Mouse (Mus musculus) heart, embryonic 12.5 days (tissue): ENCODE measurements around the gene Nup93. TPM values are rescaled to one million over a fixed set of nuclear protein-coding genes. Genes with fewer than 3 reads are reported as not detected.

Experiments used
- ATAC-seq: fragments of 200-750 bp; cut with Nextera tagmentation; 2 replicates; pipeline ENCODE4 v1.8.0; 2017; ENCODE audit warnings: moderate TSS enrichment, moderate library complexity; ENCODE audit not compliant: insufficient number of reproducible peaks, low FRiP score
- H3K27ac ChIP-seq: fragments of 300-500 bp; sonication (generic); 2 replicates; pipeline ENCODE4 v1.5.1; 2016; ENCODE audit warnings: mild to moderate bottlenecking, moderate library complexity; ENCODE audit not compliant: poor library complexity, severe bottlenecking
- H3K27me3 ChIP-seq: fragments of 300-500 bp; sonication (generic); replicated peaks from 2 replicates; pipeline ENCODE4 v1.6.1; 2016; ENCODE audit warnings: mild to moderate bottlenecking, moderate library complexity
- H3K36me3 ChIP-seq: fragments of 300-500 bp; sonication (generic); 2 replicates; pipeline ENCODE4 v1.6.1; 2016; ENCODE audit warnings: mild to moderate bottlenecking, moderate library complexity
- H3K4me1 ChIP-seq: fragments of 300-500 bp; sonication (generic); replicated peaks from 2 replicates; pipeline ENCODE4 v1.6.1; 2016; ENCODE audit warnings: mild to moderate bottlenecking
- H3K4me2 ChIP-seq: fragments of 300-500 bp; sonication (generic); 2 replicates; pipeline ENCODE4 v1.6.1; 2016; ENCODE audit warnings: mild to moderate bottlenecking, moderate library complexity
- H3K4me3 ChIP-seq: fragments of 300-500 bp; sonication (generic); 2 replicates; pipeline ENCODE4 v1.5.1; 2016; ENCODE audit warnings: mild to moderate bottlenecking
- H3K9ac ChIP-seq: fragments of 300-500 bp; sonication (generic); 2 replicates; pipeline ENCODE4 v1.6.1; 2016; ENCODE audit warnings: mild to moderate bottlenecking, moderate library complexity
- H3K9me3 ChIP-seq: fragments of 300-500 bp; sonication (generic); replicated peaks from 2 replicates; pipeline ENCODE4 v1.6.1; 2016; ENCODE audit warnings: mild to moderate bottlenecking, moderate library complexity
- WGBS: fragments of 180-500 bp; shearing (Covaris S2); methylation state at CpG from one replicate; pipeline ENCODE4 v1.1.7; 2016; 5-methylcytosine and 5-hydroxymethylcytosine counted together
- polyA plus RNA-seq: library from polyadenylated mRNA; unstranded; fragments of >200 nt; fragmentation: Nextera tagmentation; extraction: Ambion mirVana; gene quantifications from 2 replicates; pipeline ENCODE4 v1.2.1, GENCODE M21; 2016

Gene Nup93
- polyA plus RNA-seq, 1 experiment from 2014 or later, result 71.6 TPM

DNA sequence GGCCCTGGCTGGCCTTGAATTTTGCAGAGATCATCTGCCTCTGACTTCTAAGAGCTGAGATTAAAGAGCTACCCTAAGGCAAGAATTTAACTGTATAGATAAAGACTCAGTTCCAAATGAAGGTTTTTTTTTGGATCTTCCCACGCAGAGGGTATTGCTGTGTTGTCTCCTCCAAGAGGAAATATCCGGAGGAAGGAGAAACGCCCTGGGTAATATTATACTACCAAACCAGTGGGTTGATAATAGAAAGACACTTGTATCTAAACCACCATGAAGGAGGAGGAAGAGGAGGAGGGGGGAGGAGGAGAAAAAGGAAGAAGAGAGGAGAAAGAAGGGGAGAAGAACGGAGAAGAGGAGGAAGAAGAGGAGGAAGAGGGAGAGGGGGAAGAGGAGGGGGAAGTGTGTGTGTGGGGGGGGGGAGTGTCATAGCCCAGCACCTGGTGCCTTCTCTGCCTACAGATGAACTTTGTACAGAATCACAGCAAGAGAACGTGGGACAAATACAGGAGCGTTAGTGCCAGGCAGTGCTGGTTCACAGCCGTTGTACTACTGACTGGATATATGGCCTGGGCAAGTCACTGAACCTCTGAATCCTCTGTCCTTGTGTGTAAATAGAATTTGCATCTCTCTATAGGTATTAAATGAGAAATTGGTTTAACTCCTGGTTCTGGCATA lies 36.5 kb upstream of the Nup93 start:
- 72% methylated on average over 7 of the region's 7 CpGs for WGBS
- no peak overlapping the region for H3K4me3 ChIP-seq
- peak overlapping the region; percentile 85 for H3K4me2 ChIP-seq
- H3K9ac ChIP-seq, result no peak overlapping the region
- no peak overlapping the region for H3K27ac ChIP-seq
- H3K9me3 ChIP-seq, result no peaks in the 10 kb centered on the region
- ATAC-seq, result no peak
- no peaks in the 10 kb centered on the region for H3K36me3 ChIP-seq
- H3K4me1 ChIP-seq, result peaks cover 20% of the 10 kb centered on the region
- peaks cover 82% of the 10 kb centered on the region for H3K27me3 ChIP-seq

DNA sequence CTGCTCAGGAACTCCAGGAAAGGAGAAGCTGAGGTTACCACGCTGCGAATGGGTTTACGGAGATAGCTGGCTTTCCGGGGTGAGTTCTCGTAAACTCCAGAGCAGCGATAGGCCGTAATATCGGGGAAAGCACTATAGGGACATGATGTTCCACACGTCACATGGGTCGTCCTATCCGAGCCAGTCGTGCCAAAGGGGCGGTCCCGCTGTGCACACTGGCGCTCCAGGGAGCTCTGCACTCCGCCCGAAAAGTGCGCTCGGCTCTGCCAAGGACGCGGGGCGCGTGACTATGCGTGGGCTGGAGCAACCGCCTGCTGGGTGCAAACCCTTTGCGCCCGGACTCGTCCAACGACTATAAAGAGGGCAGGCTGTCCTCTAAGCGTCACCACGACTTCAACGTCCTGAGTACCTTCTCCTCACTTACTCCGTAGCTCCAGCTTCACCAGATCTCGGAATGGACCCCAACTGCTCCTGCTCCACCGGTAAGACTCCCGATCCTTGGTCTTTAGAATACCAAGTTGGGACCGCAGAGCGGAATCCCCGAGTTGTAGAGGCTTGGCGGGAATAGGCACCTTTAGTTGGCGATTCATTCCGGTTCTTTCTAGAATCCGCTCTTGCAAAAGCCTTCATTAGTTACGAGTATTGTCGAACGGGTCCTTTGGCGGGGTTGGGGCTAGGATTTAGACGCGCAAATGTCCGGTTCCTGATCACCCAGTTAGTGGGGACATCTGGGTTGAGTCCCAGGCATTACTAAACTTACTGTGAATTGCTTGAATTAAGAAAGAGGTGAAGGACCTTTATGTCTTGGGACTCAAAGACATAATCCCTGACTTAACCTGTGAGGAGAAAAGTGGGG lies 35.3 kb upstream of the Nup93 start, which contains the start of gene Mt1:
Gene Mt1, plus strand, starts transcription at position 226 of the 856 bp plus-strand sequence.
- Histone ChIP-seq H3K4me2 (peak within 1 kb of the TSS; percentile 85), H3K4me1 (peaks cover 25% of the 10 kb centered on the region), H3K4me3 (peak within 1 kb of the TSS; percentile 53), H3K9me3 (no peaks in the 10 kb centered on the region), H3K36me3 (no peaks in the 10 kb centered on the region), H3K27ac (peak within 1 kb of the TSS; percentile 20; the same call in 1 of the 2 replicates), H3K27me3 (peaks cover 78% of the 10 kb centered on the region), H3K9ac (peak within 1 kb of the TSS; percentile 67)
- under 1% methylated on average over 50 of the region's 50 CpGs for WGBS
- peak; percentile 91 for ATAC-seq

DNA sequence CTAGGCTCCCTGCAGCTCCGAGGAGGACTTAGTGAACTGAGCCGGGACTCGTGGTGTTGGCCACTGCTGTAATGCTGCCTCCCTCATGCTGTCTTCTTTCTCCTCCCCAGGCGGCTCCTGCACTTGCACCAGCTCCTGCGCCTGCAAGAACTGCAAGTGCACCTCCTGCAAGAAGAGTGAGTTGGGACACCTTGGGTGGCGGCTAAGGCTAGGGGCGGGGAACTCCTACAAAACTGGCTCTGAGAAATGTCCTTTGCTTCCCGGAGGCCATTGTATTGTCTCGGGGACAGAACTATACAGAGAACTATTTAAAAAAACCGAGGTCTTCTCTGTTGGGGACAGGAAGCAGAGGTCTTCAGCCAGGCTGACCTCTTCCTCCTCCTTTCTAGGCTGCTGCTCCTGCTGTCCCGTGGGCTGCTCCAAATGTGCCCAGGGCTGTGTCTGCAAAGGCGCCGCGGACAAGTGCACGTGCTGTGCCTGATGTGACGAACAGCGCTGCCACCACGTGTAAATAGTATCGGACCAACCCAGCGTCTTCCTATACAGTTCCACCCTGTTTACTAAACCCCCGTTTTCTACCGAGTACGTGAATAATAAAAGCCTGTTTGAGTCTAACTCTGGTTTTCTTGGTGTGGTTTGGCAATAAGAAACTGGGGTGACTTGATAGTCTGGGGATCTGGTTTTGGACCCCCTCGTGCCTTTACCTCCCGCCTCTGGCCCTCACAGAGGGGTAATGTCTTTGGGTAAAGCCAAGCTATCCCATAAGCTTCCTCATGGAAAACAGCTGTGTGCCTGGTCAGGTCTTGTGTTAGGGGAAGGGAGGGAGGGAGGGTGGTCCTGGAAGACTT lies 34.4 kb upstream of the Nup93 start:
- Histone ChIP-seq H3K9me3 (no peaks in the 10 kb centered on the region), H3K27ac (no peak overlapping the region), H3K9ac (peak overlapping the region; percentile 67), H3K4me1 (peaks cover 31% of the 10 kb centered on the region), H3K4me3 (peak overlapping the region; percentile 53), H3K4me2 (peak overlapping the region; percentile 85), H3K27me3 (peaks cover 78% of the 10 kb centered on the region), H3K36me3 (no peaks in the 10 kb centered on the region)
- ATAC-seq, result 0 out of 2 replicates have a peak, but pooled peaks have one; percentile 50
- WGBS, result 6% methylated on average over 25 of the region's 25 CpGs

DNA sequence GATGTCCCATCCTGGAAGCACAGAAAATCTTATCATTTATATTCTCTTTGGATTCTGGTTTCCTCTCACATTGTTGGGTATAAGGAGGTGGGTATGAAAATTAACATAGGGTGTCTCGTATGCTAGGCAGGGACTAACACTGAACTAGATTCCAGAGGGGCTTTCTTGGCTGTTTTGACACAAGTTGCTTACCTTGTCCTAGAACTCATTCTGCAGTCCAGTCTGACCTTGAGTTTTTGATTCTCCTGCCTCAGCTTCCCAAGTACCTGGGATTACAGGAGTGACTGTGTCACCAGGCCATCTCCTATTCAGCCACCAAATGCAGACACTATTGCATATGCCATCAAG lies 33.8 kb upstream of the Nup93 start:
- Histone ChIP-seq H3K4me3 (peak overlapping the region; percentile 53), H3K4me1 (peaks cover 31% of the 10 kb centered on the region), H3K9me3 (no peaks in the 10 kb centered on the region), H3K27me3 (peaks cover 79% of the 10 kb centered on the region), H3K27ac (no peak overlapping the region), H3K4me2 (peak overlapping the region; percentile 85), H3K9ac (no peak overlapping the region), H3K36me3 (no peaks in the 10 kb centered on the region)
- WGBS, result 84% methylated on average over 1 of the region's 1 CpGs
- no peak for ATAC-seq

DNA sequence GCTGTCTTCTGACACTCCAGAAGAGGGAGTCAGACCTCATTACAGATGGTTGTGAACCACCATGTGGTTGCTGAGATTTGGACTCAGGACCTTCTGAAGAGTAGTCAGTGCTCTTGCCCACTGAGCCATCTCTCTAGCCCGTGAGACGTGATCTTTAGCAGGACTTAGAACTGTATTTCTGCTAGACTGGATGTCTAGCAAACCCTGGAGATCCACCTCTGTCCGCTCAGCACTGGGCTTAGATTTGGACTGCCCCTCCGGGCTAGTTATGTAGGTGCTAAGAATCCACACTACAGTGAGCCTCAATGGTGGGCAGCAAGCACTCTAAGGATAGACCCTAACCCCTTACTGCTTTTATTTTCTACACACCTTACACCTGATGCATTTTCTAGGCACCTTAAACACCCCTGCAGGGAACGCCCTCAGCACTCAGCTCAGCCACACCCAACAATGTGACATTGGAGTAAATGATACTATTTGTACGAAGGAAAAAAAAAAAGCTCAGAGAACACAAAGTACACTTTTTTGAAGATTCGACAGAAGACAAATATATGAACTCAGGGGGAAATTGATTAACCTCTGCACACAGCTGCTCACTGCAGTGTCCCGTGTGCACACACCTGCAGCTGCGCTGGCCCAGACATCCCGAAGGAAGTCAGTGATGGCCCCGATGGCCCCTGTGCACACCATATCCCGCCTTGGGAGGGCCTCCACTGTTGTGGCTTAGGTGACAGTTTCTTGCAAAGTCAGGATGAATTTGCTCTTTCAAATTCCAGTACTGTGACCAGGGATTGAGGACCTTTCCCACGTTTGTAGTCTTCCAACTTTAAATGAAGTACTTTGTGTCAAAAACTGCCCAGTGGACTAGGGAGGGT lies 32.1 kb upstream of the Nup93 start:
- Histone ChIP-seq H3K4me1 (peaks cover 43% of the 10 kb centered on the region), H3K9ac (0 out of 2 replicates have a peak overlapping the region, but pooled peaks have one; percentile 1), H3K27ac (no peak overlapping the region; the same call in 1 of the 2 replicates), H3K4me3 (peak overlapping the region; percentile 23), H3K4me2 (peak overlapping the region; percentile 63), H3K36me3 (no peaks in the 10 kb centered on the region), H3K27me3 (peaks cover 77% of the 10 kb centered on the region), H3K9me3 (no peaks in the 10 kb centered on the region)
- WGBS, result 66% methylated on average over 13 of the region's 13 CpGs
- ATAC-seq, result peak; percentile 23; the same call in 1 of the 2 replicates

DNA sequence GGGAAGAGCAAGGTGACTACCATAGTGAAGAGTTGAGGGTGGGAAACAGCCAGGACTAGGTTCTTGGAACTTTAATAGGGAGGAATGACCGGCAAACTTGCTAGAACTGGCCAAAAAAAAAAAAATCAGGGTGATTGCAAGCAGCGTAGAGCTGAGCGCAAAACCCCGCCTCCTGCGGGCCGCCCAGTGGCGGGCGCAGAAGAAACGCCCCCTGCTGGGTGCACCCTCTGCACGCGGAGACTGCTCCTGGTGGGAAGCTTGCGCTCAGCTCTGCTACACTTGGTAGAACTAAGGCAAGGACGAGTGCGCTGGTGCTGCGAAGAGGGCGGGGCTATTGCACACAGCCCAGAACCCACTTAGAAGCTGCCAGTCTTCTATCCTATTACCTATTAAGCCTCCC lies 31.2 kb upstream of the Nup93 start:
- Histone ChIP-seq H3K27me3 (peaks cover 80% of the 10 kb centered on the region), H3K27ac (no peak overlapping the region), H3K4me1 (peaks cover 46% of the 10 kb centered on the region), H3K36me3 (no peaks in the 10 kb centered on the region), H3K9me3 (no peaks in the 10 kb centered on the region), H3K4me2 (peak overlapping the region; percentile 63), H3K9ac (0 out of 2 replicates have a peak overlapping the region, but pooled peaks have one; percentile 30), H3K4me3 (peak overlapping the region; percentile 23)
- 0% methylated on average over 16 of the region's 16 CpGs for WGBS
- ATAC-seq, result peak; percentile 80

DNA sequence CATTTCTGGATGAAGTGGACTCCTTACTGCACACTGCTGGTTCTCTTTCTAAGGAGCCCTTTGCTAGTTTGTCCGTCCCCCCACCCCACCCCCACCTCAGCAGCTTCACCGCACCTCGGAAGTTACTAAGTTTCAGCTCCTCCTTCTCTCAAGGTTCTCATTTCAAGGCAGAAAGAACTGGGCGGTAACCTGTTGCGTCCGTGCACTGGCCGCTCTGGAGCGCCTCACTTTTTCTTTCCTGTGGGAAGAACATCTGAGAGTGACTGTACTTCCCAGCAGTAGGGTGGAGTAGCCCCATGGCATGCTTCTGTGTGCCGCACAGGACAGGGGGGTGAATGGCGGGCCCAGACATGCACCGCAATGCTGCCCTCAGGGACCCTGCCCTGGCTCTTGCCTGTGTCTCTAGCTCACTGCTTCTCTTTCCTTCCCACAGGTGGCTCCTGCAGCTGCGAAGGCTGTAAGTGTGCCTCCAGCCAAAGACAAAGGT lies 30.0 kb upstream of the Nup93 start:
- ATAC-seq, result no peak
- Histone ChIP-seq H3K4me1 (peaks cover 50% of the 10 kb centered on the region), H3K27ac (no peak overlapping the region), H3K9ac (peak overlapping the region; percentile 34), H3K36me3 (no peaks in the 10 kb centered on the region), H3K9me3 (no peaks in the 10 kb centered on the region), H3K4me3 (no peak overlapping the region), H3K4me2 (peak overlapping the region; percentile 63; the same call in 1 of the 2 replicates), H3K27me3 (peaks cover 74% of the 10 kb centered on the region)
- 25% methylated on average over 12 of the region's 12 CpGs for WGBS

DNA sequence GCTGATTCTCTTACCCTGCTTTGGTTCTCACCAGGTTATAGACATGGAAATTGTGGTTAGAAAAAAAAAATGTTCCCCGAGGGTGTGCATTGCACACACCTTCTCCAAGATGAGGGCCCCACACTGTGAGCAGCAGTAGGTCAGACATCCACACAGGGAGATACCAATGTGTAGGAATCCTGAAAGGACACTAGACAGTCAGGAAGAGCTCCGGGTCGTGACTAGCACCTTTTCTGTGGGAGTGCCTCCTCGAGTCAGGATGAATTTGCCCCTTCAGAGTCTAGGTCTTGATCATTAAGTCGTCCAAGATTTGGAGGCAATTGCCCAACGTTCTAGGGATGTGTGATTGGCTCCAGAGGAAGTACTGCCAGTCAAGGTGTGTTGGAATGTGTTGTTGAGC lies 28.6 kb upstream of the Nup93 start:
- WGBS, result 62% methylated on average over 6 of the region's 6 CpGs
- H3K27ac ChIP-seq, result no peak overlapping the region
- peaks cover 47% of the 10 kb centered on the region for H3K4me1 ChIP-seq
- no peaks in the 10 kb centered on the region for H3K36me3 ChIP-seq
- H3K9me3 ChIP-seq, result no peaks in the 10 kb centered on the region
- no peak overlapping the region for H3K9ac ChIP-seq
- peaks cover 63% of the 10 kb centered on the region for H3K27me3 ChIP-seq
- ATAC-seq, result no peak
- H3K4me2 ChIP-seq, result no peak overlapping the region
- no peak overlapping the region for H3K4me3 ChIP-seq

DNA sequence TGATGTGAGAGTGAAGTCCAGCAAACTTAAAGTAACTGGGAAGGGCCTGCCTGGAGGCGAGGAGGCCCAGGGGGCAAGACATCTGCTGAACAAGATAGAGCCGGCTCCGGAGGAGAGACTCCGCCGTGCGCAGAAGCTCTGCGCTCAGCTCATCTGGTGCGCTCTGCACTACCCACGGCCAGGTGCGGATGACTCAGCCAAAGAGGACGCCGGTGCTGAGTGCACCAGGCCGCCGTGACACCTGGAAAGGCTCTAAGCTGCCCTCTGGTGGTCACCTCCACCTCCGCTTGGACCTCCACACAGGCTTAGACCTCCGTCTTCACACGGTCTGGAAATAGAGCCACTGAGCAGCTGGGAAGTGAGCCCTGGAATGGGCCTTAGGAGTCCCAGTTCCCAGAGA lies 27.8 kb upstream of the Nup93 start:
- no peak overlapping the region for H3K27ac ChIP-seq
- H3K9ac ChIP-seq, result 0 out of 2 replicates have a peak overlapping the region, but pooled peaks have one; percentile 38
- peak overlapping the region; percentile 60 for H3K4me2 ChIP-seq
- peaks cover 52% of the 10 kb centered on the region for H3K4me1 ChIP-seq
- ATAC-seq, result peak; percentile 66
- WGBS, result 2% methylated on average over 16 of the region's 17 CpGs
- peaks cover 59% of the 10 kb centered on the region for H3K27me3 ChIP-seq
- peak overlapping the region; percentile 12 for H3K4me3 ChIP-seq
- H3K9me3 ChIP-seq, result no peaks in the 10 kb centered on the region
- no peaks in the 10 kb centered on the region for H3K36me3 ChIP-seq
